Mouse (Mus musculus): ENCODE measurements around the gene Unc93a. TPM values are rescaled to one million over a fixed set of nuclear protein-coding genes. Genes with fewer than 3 reads are reported as not detected.

Unc93a gene
- polyA plus RNA-seq, 1 experiment from 2014 or later = not detected

Other genes starting within 250 kb of the Unc93a start
- gene Pnldc1, start 221.6 kb downstream of the Unc93a start, polyA plus RNA-seq (2015; fragmentation: Nextera tagmentation; extraction: Ambion mirVana) = 2.8 and 3.0 TPM in 2 replicates
- gene Tcp1, start 216.1 kb downstream of the Unc93a start, polyA plus RNA-seq (2015; fragmentation: Nextera tagmentation; extraction: Ambion mirVana) = 470 and 497 TPM in 2 replicates
- 170 and 186 TPM in 2 replicates for gene Mrpl18, start 215.5 kb downstream of the Unc93a start, polyA plus RNA-seq (2015; fragmentation: Nextera tagmentation; extraction: Ambion mirVana)
- gene Acat3, start 191.2 kb downstream of the Unc93a start, polyA plus RNA-seq (2015; fragmentation: Nextera tagmentation; extraction: Ambion mirVana) = 0.71 and 1.5 TPM in 2 replicates
- gene Acat2, start 171.1 kb downstream of the Unc93a start, polyA plus RNA-seq (2015; fragmentation: Nextera tagmentation; extraction: Ambion mirVana) = 348 and 354 TPM in 2 replicates
- gene Wtap, start 137.6 kb downstream of the Unc93a start, polyA plus RNA-seq (2015; fragmentation: Nextera tagmentation; extraction: Ambion mirVana) = 166 and 170 TPM in 2 replicates
- 116 and 118 TPM in 2 replicates for gene Sod2, start 125.0 kb downstream of the Unc93a start, polyA plus RNA-seq (2015; fragmentation: Nextera tagmentation; extraction: Ambion mirVana)
- not detected in 2 replicates for gene Gpr31b, start 79.5 kb downstream of the Unc93a start, polyA plus RNA-seq (2015; fragmentation: Nextera tagmentation; extraction: Ambion mirVana)
- gene Tcp10b, start 70.7 kb downstream of the Unc93a start, polyA plus RNA-seq (2015; fragmentation: Nextera tagmentation; extraction: Ambion mirVana) = 0.14 TPM in 1 of 2 replicates, not detected in the other
- not detected in 2 replicates for gene Smok2a, start 89.4 kb upstream of the Unc93a start, polyA plus RNA-seq (2015; fragmentation: Nextera tagmentation; extraction: Ambion mirVana)
- gene Smok2b, start 98.4 kb upstream of the Unc93a start, polyA plus RNA-seq (2015; fragmentation: Nextera tagmentation; extraction: Ambion mirVana) = not detected in 2 replicates
- gene Tcp10c, start 222.8 kb upstream of the Unc93a start, polyA plus RNA-seq (2015; fragmentation: Nextera tagmentation; extraction: Ambion mirVana) = 0.06 TPM in 1 of 2 replicates, not detected in the other

Measured in forebrain, embryonic 13.5 days (tissue).